Mouse (Mus musculus) stomach, embryonic 15.5 days (tissue): ENCODE data around the gene Carmil3. TPM values are rescaled to one million over a fixed set of nuclear protein-coding genes. Genes with fewer than 3 reads are reported as not detected.

Source experiments
- ATAC-seq: fragments of 200-750 bp; cut with Nextera tagmentation; 2 replicates; pipeline ENCODE4 v1.8.0; 2017; ENCODE audit warnings: low read depth, moderate number of reproducible peaks, moderate TSS enrichment; ENCODE audit not compliant: insufficient read depth, low FRiP score
- H3K27ac ChIP-seq: fragments of 300-500 bp; sonication (generic); 2 replicates; pipeline ENCODE4 v1.5.1; 2015; ENCODE audit warnings: mild to moderate bottlenecking, inconsistent platforms
- H3K27me3 ChIP-seq: fragments of 300-500 bp; sonication (generic); replicated peaks from 2 replicates; pipeline ENCODE4 v1.6.1; 2015; ENCODE audit warnings: inconsistent platforms
- H3K36me3 ChIP-seq: fragments of 300-500 bp; sonication (generic); 2 replicates; pipeline ENCODE4 v1.6.1; 2015; ENCODE audit warnings: inconsistent platforms
- H3K4me1 ChIP-seq: fragments of 300-500 bp; sonication (generic); 2 replicates; pipeline ENCODE4 v1.6.1; 2015; ENCODE audit warnings: inconsistent platforms
- H3K4me2 ChIP-seq: fragments of 300-500 bp; sonication (generic); 2 replicates; pipeline ENCODE4 v1.6.1; 2015; ENCODE audit warnings: mild to moderate bottlenecking, inconsistent platforms
- H3K4me3 ChIP-seq: fragments of 300-500 bp; sonication (generic); replicated peaks from 2 replicates; pipeline ENCODE4 v1.5.1; 2015; ENCODE audit warnings: inconsistent platforms
- H3K9ac ChIP-seq: fragments of 300-500 bp; sonication (generic); 2 replicates; pipeline ENCODE4 v1.6.1; 2015; ENCODE audit warnings: inconsistent platforms
- H3K9me3 ChIP-seq: fragments of 300-500 bp; sonication (generic); 2 replicates; pipeline ENCODE4 v1.6.1; 2016; ENCODE audit warnings: inconsistent platforms
- WGBS: fragments of 180-500 bp; shearing (Covaris S2); methylation state at CpG from one replicate; pipeline ENCODE4 v1.1.7; 2015; 5-methylcytosine and 5-hydroxymethylcytosine counted together
- polyA plus RNA-seq: library from polyadenylated mRNA; unstranded; fragments of >200 nt; fragmentation: Nextera tagmentation; extraction: Ambion mirVana; gene quantifications from 2 replicates; pipeline ENCODE4 v1.2.1, GENCODE M21; 2015

The Carmil3 gene
- polyA plus RNA-seq, 1 experiment from 2014 or later = 2.2 TPM

GRCm38 (mm10) chr14:55520451-55521361, 30.3 kb downstream of the Carmil3 start:
- WGBS = 1% methylated on average over 61 of the region's 61 CpGs

GRCm38 (mm10) chr14:55524062-55524461, 33.6 kb downstream of the Carmil3 start:
- H3K27me3 ChIP-seq = peaks cover 43% of the 10 kb centered on the region
- ATAC-seq = no peak

More at GRCm38 (mm10) chr14:55520451-55521361, 30.3 kb downstream of the Carmil3 start:
- 0 out of 2 replicates have a peak, but pooled peaks cover 9% of the 10 kb centered on the region for H3K4me1 ChIP-seq
- ATAC-seq = no peak
- no peak overlapping the region for H3K9ac ChIP-seq
- H3K4me3 ChIP-seq = peak overlapping the region; percentile 48
- no peaks in the 10 kb centered on the region for H3K9me3 ChIP-seq
- H3K36me3 ChIP-seq = no peaks in the 10 kb centered on the region
- H3K4me2 ChIP-seq = peak overlapping the region; percentile 94
- H3K27me3 ChIP-seq = peaks cover 45% of the 10 kb centered on the region
- H3K27ac ChIP-seq = no peak overlapping the region

GRCm38 (mm10) chr14:55524785-55525184, 34.3 kb downstream of the Carmil3 start, which contains the start of gene Nrl:
Gene Nrl (minus strand): TSS chr14:55524981.
- Histone ChIP-seq H3K9ac (no peak within 1 kb of the TSS), H3K4me3 (no peak within 1 kb of the TSS), H3K4me1 (0 out of 2 replicates have a peak, but pooled peaks cover 9% of the 10 kb centered on the region), H3K36me3 (no peaks in the 10 kb centered on the region), H3K9me3 (no peaks in the 10 kb centered on the region), H3K4me2 (no peak within 1 kb of the TSS), H3K27me3 (peaks cover 38% of the 10 kb centered on the region), H3K27ac (no peak within 1 kb of the TSS)
- no peak for ATAC-seq
- WGBS = 18% methylated on average over 8 of the region's 8 CpGs

More at GRCm38 (mm10) chr14:55524062-55524461, 33.6 kb downstream of the Carmil3 start:
- WGBS = 44% methylated on average over 4 of the region's 4 CpGs
- no peak overlapping the region for H3K27ac ChIP-seq
- H3K36me3 ChIP-seq = no peaks in the 10 kb centered on the region
- no peak overlapping the region for H3K4me2 ChIP-seq
- no peak overlapping the region for H3K4me3 ChIP-seq
- no peaks in the 10 kb centered on the region for H3K9me3 ChIP-seq
- H3K9ac ChIP-seq = no peak overlapping the region
- H3K4me1 ChIP-seq = 0 out of 2 replicates have a peak, but pooled peaks cover 9% of the 10 kb centered on the region

GRCm38 (mm10) chr14:55526674-55527073, 36.2 kb downstream of the Carmil3 start:
- Histone ChIP-seq H3K4me2 (no peak overlapping the region), H3K4me3 (no peak overlapping the region), H3K9ac (no peak overlapping the region), H3K4me1 (no peaks in the 10 kb centered on the region), H3K27ac (no peak overlapping the region), H3K36me3 (no peaks in the 10 kb centered on the region), H3K9me3 (no peaks in the 10 kb centered on the region), H3K27me3 (peaks cover 23% of the 10 kb centered on the region)
- 66% methylated on average over 2 of the region's 2 CpGs for WGBS
- no peak for ATAC-seq

- Histone ChIP-seq H3K9ac (no peak overlapping the region), H3K4me2 (no peak overlapping the region), H3K36me3 (no peaks in the 10 kb centered on the region), H3K27me3 (peaks cover 12% of the 10 kb centered on the region; the same call in 1 of the 2 replicates), H3K4me3 (no peak overlapping the region), H3K9me3 (no peaks in the 10 kb centered on the region), H3K27ac (no peak overlapping the region), H3K4me1 (no peaks in the 10 kb centered on the region)
- ATAC-seq = no peak
- 24% methylated on average over 3 of the region's 3 CpGs for WGBS
Measured at GRCm38 (mm10) chr14:55527940-55528339, 37.5 kb downstream of the Carmil3 start.

GRCm38 (mm10) chr14:55536116-55536745, 45.8 kb downstream of the Carmil3 start:
- 0 out of 2 replicates have a peak, but pooled peaks cover 12% of the 10 kb centered on the region for H3K4me1 ChIP-seq
- WGBS = 49% methylated on average over 6 of the region's 6 CpGs
- no peak for ATAC-seq

GRCm38 (mm10) chr14:55540067-55540786, 49.8 kb downstream of the Carmil3 start, which contains the start of gene Pck2:
Gene Pck2 (plus strand): TSS chr14:55540266.
- Histone ChIP-seq H3K4me2 (peak within 1 kb of the TSS; percentile 82), H3K27ac (peak within 1 kb of the TSS; percentile 95), H3K9me3 (no peaks in the 10 kb centered on the region), H3K36me3 (peaks cover 12% of the 10 kb centered on the region; the same call in 1 of the 2 replicates), H3K27me3 (no peaks in the 10 kb centered on the region), H3K4me3 (peak within 1 kb of the TSS; percentile 73), H3K9ac (peak within 1 kb of the TSS; percentile 76), H3K4me1 (peaks cover 18% of the 10 kb centered on the region; the same call in 1 of the 2 replicates)
- under 1% methylated on average over 32 of the region's 32 CpGs for WGBS
- ATAC-seq = peak; percentile 95

More at GRCm38 (mm10) chr14:55536116-55536745, 45.8 kb downstream of the Carmil3 start:
- Histone ChIP-seq H3K9me3 (no peaks in the 10 kb centered on the region), H3K4me2 (no peak overlapping the region), H3K27me3 (no peaks in the 10 kb centered on the region), H3K4me3 (no peak overlapping the region), H3K27ac (no peak overlapping the region), H3K9ac (no peak overlapping the region), H3K36me3 (no peaks in the 10 kb centered on the region)

- Histone ChIP-seq H3K4me2 (peak overlapping the region; percentile 82), H3K4me1 (peaks cover 18% of the 10 kb centered on the region; the same call in 1 of the 2 replicates), H3K36me3 (peaks cover 17% of the 10 kb centered on the region; the same call in 1 of the 2 replicates), H3K4me3 (peak overlapping the region; percentile 73), H3K9me3 (no peaks in the 10 kb centered on the region), H3K9ac (peak overlapping the region; percentile 76; the same call in 1 of the 2 replicates), H3K27ac (peak overlapping the region; percentile 95), H3K27me3 (no peaks in the 10 kb centered on the region)
- WGBS = 2% methylated on average over 10 of the region's 10 CpGs
- peak; percentile 31 for ATAC-seq
Measured at GRCm38 (mm10) chr14:55540787-55541321, 50.4 kb downstream of the Carmil3 start.

- Histone ChIP-seq H3K9ac (no peak overlapping the region), H3K4me2 (no peak overlapping the region), H3K4me3 (no peak overlapping the region), H3K27ac (no peak overlapping the region), H3K9me3 (no peaks in the 10 kb centered on the region), H3K4me1 (peaks cover 18% of the 10 kb centered on the region; the same call in 1 of the 2 replicates), H3K27me3 (no peaks in the 10 kb centered on the region), H3K36me3 (peaks cover 28% of the 10 kb centered on the region; the same call in 1 of the 2 replicates)
- WGBS = 91% methylated on average over 12 of the region's 12 CpGs
- no peak for ATAC-seq
Measured at GRCm38 (mm10) chr14:55542268-55542667, 51.8 kb downstream of the Carmil3 start.

GRCm38 (mm10) chr14:55544334-55544733, 53.9 kb downstream of the Carmil3 start:
- 80% methylated on average over 9 of the region's 9 CpGs for WGBS
- Histone ChIP-seq H3K27me3 (no peaks in the 10 kb centered on the region), H3K36me3 (peaks cover 45% of the 10 kb centered on the region), H3K9me3 (no peaks in the 10 kb centered on the region), H3K4me1 (peaks cover 17% of the 10 kb centered on the region; the same call in 1 of the 2 replicates), H3K9ac (no peak overlapping the region), H3K27ac (no peak overlapping the region), H3K4me3 (no peak overlapping the region), H3K4me2 (no peak overlapping the region)
- no peak for ATAC-seq

GRCm38 (mm10) chr14:55550191-55550590, 59.7 kb downstream of the Carmil3 start:
- ATAC-seq = no peak
- 82% methylated on average over 6 of the region's 6 CpGs for WGBS
- no peak overlapping the region for H3K9ac ChIP-seq
- peaks cover 35% of the 10 kb centered on the region for H3K36me3 ChIP-seq
- no peaks in the 10 kb centered on the region for H3K9me3 ChIP-seq
- no peak overlapping the region for H3K4me3 ChIP-seq
- no peaks in the 10 kb centered on the region for H3K27me3 ChIP-seq
- H3K4me2 ChIP-seq = no peak overlapping the region
- H3K4me1 ChIP-seq = no peaks in the 10 kb centered on the region
- H3K27ac ChIP-seq = no peak overlapping the region
